Mouse (Mus musculus): Measurements from ENCODE around the gene Crmp1. TPM values are rescaled to one million over a fixed set of nuclear protein-coding genes. Genes with fewer than 3 reads are reported as not detected.
A peak's percentile ranks its signal among the peaks of the same experiment; 100 is the strongest.

Crmp1 gene
- total RNA-seq, 2 experiments from 2014 or later = 0.65 to 0.69 TPM

- intact Hi-C loops (cut with DNase I) = loop anchor here (5.0 kb wide), 3 partner anchors 121 to 909 kb away; no protein-coding TSS in a partner anchor
- peak in 1 of 2 experiments; percentile 40 for DNase-seq
Measured at GRCm38 (mm10) chr5:37288374-37288773, 46.6 kb downstream of the Crmp1 start.

GRCm38 (mm10) chr5:37289236-37289635 lies 47.5 kb downstream of the Crmp1 start:
- intact Hi-C loops (cut with DNase I) = loop anchor here (5.0 kb wide), 3 partner anchors 122 to 908 kb away; no protein-coding TSS in a partner anchor
- DNase-seq = peak; percentile 13 to 18

GRCm38 (mm10) chr5:37290983-37291382 lies 49.2 kb downstream of the Crmp1 start:
- intact Hi-C loops (cut with DNase I) = no loop called here
- DNase-seq = no peak

- no peak for DNase-seq
Measured at GRCm38 (mm10) chr5:37296717-37297116, 55.0 kb downstream of the Crmp1 start.

GRCm38 (mm10) chr5:37298370-37298769 lies 56.6 kb downstream of the Crmp1 start:
- intact Hi-C loops (cut with DNase I) = loop anchor here (1.0 kb wide), 3 partner anchors 56 to 454 kb away; partner anchors contain the start of gene Stk32b
- peak; percentile 15 to 32 for DNase-seq

More at GRCm38 (mm10) chr5:37296717-37297116, 55.0 kb downstream of the Crmp1 start:
- intact Hi-C loops (cut with DNase I) = no loop called here

- intact Hi-C loops (cut with DNase I) = no loop called here
- DNase-seq = no peak
Measured at GRCm38 (mm10) chr5:37310026-37310425, 68.3 kb downstream of the Crmp1 start.

DNA sequence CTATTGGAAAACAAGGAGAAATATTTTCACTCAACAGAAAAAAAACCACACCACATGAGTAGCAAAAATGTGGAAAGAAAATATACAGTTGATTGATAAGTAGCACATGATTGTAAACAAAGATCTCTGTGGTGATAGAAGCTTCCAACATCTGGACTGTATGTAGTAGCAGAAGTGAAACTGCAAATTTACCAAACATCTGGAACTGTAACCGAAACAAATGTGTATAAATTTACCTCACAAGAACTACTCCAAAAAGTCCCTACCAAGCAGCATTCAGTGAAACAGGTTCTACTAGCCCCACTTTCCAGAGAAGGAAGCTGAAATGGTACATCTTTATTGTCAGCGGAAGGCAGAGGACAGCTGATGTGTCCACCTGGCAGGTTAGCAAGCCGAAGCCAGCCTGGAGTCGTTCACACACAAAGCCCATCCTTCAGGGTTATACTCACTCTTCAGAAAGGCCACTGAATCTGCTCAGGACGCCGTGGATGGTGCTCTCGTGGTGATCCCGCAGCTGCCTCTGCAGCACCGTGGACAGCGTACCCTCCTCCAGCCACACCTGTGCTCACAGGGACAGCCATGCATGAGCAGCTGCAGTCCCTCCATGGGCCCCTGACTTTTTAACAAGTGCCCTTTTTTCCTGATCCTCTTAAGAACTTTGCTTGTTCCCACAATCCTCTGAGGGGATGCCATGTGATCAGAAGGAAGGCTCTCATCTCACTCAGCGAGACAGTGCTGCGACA lies 71.4 kb downstream of the Crmp1 start:
- intact Hi-C loops (cut with DNase I) = no loop called here
- no peak for DNase-seq

DNA sequence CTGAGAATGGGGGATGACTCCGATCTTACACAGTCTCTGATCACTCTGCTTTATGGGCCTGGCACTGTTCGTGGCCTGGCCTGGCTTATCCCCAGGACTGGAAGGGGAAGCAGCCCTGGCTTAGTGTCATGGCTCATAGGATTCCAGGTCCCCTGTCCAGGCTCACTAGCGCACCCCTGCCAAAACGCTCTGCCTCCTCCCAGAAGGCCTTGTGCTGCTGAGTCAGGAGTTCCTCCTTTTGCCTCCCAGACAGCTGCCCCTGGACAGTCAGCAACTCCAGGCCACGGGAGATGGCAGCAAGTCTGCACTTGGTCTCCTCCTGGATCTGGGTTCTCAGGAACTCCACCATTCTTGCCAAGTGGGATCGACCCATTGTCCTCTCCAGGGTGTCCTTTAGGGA lies 77.0 kb downstream of the Crmp1 start:
- no peak for DNase-seq
- intact Hi-C loops (cut with DNase I) = no loop called here

DNA sequence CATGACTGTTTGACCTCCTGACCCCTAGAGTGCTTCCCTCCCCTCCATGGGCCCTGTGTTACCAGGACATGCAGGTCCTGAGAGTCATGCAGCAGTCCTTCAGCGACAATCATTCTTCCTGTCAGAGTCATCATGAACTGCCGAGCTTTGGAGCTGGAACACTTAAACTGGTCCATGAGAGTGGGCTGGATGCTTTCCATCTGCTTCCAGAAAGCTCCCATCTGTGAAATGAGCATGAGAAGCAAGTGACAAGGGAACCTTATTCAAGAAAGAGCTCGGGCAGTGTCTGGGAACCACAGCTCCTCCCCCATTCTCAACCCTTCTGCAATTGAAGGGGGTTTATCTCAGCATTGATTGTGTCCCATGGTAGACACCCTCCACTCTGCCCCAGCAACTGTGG lies 78.4 kb downstream of the Crmp1 start:
- DNase-seq = no peak
- intact Hi-C loops (cut with DNase I) = no loop called here

- intact Hi-C loops (cut with DNase I) = no loop called here
Measured at GRCm38 (mm10) chr5:37320761-37321160, 79.0 kb downstream of the Crmp1 start.

DNA sequence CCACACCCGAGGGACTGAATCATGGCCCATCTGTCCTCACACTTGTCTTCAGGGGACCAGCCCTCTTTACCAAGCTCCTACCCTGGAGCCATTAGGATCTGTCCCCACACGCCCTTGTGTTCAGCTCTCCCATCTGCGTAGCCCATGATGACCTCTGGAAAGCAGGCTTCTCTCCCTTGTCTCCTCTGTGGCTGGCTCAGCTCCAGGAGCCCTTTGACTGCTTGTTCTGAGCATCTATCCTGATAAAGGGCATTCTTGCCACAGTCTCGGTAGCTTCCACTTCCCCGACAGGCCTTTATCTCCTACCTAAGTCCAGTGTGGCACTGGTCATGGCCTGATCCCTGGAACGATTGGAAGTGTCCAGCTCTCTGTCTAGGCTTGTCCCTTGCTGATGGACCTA lies 84.9 kb downstream of the Crmp1 start:
- no peak for DNase-seq
- intact Hi-C loops (cut with DNase I) = no loop called here

More at GRCm38 (mm10) chr5:37320761-37321160, 79.0 kb downstream of the Crmp1 start:
- DNase-seq = no peak

DNA sequence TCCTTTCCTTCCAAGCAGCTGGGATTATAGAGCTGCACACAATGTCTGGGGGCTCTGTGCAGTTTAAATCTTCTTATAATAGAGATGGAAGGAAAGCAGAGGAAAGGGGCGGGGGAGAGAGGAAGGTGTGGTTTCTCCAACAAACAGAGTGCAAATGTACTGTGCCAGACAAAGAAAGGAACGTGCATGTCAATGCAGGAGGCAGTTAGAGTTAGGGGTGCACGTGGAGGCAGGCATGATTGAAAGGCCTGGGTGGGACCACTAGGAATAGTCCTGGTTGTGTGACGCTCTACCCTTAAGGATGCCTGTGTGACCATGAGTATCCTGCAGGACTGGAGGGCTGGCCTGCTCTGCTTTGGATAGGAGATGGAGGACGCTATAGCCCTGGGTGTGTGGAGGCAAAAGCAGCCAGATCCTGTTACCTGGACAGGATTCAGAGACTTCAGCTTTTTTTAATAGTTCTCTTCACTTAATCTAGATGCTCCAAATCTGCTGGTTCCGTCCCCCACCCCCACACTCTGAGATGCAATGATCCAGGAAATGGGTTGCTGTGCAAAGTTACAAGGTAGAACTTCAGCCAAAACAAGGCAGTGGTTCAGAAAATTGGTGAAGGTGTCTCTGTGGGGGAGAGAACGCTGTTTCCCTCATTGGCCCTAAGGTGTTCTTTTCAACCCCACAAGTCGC lies 88.9 kb downstream of the Crmp1 start:
- DNase-seq = no peak
- intact Hi-C loops (cut with DNase I) = no loop called here

GRCm38 (mm10) chr5:37331133-37331505 lies 89.4 kb downstream of the Crmp1 start:
- no peak for DNase-seq
- intact Hi-C loops (cut with DNase I) = no loop called here

DNA sequence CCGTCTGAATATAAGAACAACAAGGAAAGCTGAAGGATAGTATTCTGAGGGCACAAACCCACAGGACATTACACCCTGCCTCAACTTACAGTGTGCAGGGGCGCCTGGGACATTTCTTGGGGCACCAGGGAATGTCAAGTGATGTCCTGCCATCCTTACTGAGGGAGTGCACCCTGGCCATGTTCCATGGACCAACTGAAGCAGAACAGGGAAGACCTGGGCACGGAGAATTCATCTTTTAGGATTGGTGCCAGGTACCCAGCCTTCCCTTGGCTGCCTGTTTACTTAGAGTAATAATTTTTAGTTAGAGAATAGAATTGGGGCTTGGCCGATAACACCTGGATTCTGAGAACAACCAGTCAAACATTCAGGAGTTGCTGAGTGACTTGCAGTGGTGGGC lies 90.3 kb downstream of the Crmp1 start:
- no peak for DNase-seq
- intact Hi-C loops (cut with DNase I) = no loop called here

- intact Hi-C loops (cut with DNase I) = no loop called here
- no peak for DNase-seq
Measured at GRCm38 (mm10) chr5:37335061-37335460, 93.3 kb downstream of the Crmp1 start.

GRCm38 (mm10) chr5:37336485-37337105 lies 94.9 kb downstream of the Crmp1 start, which contains the start of gene Evc:
Gene Evc (minus strand): TSS chr5:37336894.
- intact Hi-C loops (cut with DNase I) = no loop called here
- peak; percentile 73 to 75 for DNase-seq

DNA sequence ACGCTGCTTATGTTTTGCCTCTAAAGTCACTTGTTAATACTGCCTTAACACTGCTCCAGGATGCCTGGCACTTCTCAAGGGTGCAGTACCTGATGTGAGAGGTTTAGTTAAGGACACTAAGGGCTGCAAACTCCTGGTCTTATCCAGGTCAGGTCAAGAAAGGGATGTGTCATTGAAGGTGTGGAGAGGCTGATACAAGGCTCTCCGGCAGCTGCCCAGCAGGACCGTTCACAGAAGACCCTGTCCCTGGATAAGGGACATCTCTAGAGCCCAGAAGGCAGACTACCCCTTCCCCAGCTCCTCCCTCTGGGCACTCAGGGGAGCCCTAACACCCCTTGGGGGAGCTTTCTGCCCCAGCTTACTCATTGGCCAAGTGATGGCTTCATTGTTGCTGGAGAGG lies 96.0 kb downstream of the Crmp1 start:
- DNase-seq = peak in 1 of 2 experiments; percentile 1

GRCm38 (mm10) chr5:37338288-37338687 lies 96.5 kb downstream of the Crmp1 start, which contains the start of gene Evc2:
Gene Evc2 (plus strand): TSS chr5:37338499.
- peak; percentile 71 to 74 for DNase-seq
- intact Hi-C loops (cut with DNase I) = no loop called here

More for the DNA sequence above, 96.0 kb downstream of the Crmp1 start:
- intact Hi-C loops (cut with DNase I) = no loop called here
